Mouse (Mus musculus) adrenal gland, adult 8-10 months (tissue): Measurements from ENCODE around the gene Lrtm1. TPM values are rescaled to one million over a fixed set of nuclear protein-coding genes. Genes with fewer than 3 reads are reported as not detected.

Experiments used
- DNase-seq: peaks from one replicate; pipeline ENCODE4 v3.0.0; 2022
- total RNA-seq, 4 experiments: library from RNA; stranded (reverse); gene quantifications; 2 replicates each; pipeline ENCODE4 v1.2.4; 2022

Lrtm1 gene
- total RNA-seq, 4 experiments from 2014 or later = 0.03 to 0.17 (median 0.06) TPM; not detected in 1

DNA sequence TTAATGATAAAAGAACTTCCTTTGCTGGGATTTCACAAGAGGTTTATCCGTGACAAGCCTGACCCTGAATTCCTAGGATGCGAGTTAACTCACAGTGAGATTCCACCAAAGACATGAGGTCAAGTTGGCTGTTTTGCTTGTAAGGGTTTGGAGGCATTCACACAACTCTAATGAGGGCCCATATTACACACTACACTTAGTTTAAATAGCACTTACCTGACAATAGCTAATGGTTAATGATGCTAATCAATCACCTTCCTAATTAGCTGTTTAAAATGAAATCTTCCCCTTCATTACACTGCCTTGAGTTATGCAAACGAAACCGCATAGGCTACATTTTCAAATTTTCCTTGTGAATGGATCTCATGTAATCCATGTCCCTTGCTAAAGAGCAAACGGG is 20.2 kb downstream of the Lrtm1 start:
- DNase-seq = no peak

- peak; percentile 65 for DNase-seq
These were observed 22.8 kb downstream of the Lrtm1 start for GRCm38 (mm10) chr14:29040606-29041364.

- no peak for DNase-seq
These were observed 23.5 kb downstream of the Lrtm1 start for GRCm38 (mm10) chr14:29041498-29041897.

- DNase-seq = no peak
These were observed 24.3 kb downstream of the Lrtm1 start for GRCm38 (mm10) chr14:29042355-29042754.

DNA sequence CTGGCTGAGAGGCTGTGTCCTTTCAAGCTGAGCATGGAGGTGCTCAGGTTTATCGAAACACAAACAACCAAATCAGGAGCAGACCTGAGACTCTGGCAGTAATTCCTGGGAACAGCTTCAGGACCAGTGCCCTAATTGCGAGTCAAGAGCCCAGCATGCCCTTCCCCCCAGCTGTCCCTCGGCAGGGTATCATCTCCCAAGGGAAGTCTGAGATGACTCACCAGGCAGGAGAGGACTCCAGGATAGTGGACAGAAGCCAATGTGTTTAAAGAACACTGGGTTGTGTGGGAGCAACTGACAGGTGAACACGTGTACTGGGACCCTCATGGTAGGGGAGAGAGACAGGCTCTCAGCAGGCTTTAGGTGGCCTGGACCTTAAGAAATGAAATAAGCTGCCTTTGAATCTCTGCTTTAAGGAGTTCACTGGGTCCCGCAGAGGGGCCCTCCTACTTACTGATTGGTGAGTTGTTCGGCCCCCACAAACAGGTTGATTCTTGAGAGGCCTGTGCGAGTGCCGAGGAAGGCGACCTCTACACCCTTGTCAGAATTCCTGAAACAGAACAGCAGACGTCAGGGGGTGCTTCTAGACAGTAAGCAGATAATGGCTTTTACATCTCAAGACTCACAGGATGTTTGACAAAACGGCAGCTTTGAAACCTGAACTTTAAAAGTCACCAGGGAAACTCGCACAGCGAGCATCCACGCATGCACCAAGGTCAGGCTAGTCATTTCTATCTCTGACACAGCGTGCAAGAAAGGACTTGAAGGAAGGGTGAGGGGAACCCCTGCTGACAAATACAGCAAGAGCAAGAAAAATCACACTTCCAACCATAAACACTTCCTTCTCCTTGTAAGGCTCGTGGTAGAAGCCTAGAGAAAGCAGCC is 34.2 kb downstream of the Lrtm1 start:
- DNase-seq = peak; percentile 43

DNA sequence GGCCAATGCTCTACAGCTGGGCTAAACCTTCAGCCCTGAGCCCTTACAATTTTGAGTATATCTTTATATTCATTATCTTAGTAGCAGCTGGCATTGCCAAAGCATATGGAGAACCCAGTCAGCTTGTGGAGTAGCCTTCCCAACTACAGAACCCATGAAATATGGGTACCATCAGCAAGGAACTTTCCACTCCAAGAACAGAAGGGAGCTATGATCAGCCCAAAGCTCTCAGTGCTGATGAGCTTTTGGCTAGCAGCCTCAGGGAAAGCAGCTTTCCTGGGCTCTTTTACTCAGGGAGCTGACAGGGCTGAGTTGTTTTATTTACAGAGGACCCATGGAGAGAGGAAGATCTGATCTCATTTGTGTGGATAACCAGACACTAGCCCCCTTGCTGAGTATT is 42.7 kb downstream of the Lrtm1 start:
- DNase-seq = no peak

DNA sequence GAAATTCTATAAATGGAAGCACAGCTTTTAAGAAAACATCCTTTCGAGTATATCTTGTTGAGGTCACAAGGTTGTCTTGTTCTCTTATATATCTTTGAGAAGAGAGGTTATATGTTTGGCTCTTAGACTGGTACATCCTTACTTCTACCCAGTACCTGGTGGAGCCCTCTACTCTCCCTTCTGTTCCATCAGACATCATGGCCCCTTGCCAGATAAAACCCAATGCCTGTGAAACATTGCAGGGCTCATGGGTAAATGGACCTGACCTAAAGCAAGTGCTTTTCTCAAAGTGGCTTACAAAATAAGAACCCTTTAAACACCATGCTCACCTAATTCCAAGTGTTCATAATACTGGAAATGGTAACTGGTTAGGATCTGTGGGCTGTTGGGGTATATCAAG is 43.5 kb downstream of the Lrtm1 start:
- DNase-seq = no peak

DNA sequence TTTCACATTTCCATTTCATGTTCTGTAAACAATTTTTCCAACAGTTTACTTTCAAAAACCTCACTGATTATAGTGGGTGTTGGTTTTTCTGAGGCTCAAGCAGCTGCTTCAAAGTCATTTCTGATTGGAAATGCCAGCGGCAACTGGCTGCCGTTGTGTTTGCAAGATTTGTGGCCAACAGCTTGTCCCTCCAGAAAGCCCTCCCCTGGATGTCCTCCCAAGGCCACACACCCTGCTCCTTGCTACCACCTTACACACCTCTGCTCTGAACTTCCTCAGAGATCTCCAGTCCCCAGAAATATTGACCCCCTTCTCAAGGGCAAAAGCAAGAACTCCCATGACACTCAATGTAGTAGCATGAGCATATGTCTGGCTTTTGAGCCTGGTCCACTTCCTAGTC is 44.7 kb downstream of the Lrtm1 start:
- DNase-seq = no peak

DNA sequence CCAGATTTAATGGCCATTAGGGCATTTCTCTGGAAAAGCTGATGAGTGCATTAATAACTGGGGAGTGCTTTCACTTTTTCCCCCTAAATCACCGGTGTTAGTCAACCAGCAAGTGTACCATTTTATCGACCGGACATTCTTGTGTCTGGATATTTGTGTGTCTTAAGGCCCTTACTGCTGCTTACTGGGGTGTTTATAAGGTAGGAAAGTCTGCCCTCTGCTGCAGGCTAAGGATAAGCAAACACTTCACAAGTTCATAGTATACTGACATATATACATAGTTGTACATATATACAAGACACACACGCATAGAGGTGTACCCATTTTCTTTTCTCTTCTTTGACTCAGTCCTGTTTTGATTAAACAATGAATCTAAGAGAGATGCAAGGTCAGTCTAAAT is 55.7 kb downstream of the Lrtm1 start:
- DNase-seq = no peak

- no peak for DNase-seq
These were observed 59.4 kb downstream of the Lrtm1 start for GRCm38 (mm10) chr14:29077418-29077817.

DNA sequence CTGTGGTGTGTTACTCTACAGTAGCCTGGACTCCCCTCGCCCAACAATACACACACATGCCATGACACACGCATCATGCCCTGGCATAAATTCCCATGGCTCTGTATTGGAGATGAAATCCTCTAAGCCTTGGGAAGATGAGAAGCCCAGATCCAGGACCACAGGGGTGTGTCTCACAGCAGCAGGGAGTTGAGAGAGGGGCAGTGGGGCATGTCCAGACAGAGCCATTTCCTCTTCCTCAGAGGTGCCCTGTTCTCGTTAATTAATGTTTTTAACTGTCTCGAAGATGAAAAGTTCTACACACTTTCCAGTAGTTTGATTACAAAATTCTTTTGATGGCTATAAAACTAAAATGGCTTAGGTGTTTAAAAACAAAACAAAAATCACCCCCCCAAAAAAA is 62.2 kb downstream of the Lrtm1 start:
- DNase-seq = no peak

DNA sequence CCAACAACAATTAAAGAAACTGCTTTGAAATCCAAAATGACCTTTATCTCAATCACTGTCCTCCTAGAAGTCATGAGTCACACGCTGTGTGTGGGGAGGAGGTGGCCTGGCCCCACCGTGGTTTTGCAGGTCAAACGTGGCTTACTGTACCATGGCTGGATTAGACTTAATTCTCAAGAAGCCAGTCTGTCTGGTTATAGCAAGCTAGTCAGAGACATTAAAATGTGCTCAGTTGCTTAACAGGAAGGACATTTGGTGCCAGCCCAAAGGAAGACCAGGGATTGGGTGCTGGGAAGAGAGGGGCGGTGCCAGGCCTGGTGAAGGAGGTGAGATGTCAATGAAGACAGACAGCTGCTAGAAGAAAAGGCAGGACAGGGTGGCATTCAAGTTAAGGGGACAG is 62.6 kb downstream of the Lrtm1 start:
- DNase-seq = peak; percentile 39

DNA sequence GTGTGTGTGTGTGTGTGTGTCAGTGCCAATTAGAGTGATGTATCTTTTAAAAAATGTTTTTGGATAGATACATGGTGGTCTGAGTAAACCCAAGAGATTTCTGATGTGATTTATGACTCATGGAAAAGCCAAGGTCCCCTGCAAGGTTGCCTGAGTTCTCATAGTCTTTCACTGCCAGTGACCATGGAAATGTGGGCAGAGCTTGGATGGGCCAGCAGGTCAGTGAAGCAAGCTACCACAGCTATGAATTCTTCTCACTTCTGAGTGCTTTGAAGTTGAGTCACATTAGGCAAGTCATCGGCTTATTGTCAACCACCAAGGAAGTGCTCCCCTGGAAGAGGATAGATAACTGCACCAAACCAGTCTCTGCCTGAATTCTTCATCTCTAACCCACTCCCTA is 64.2 kb downstream of the Lrtm1 start:
- DNase-seq = peak; percentile 91
